ENCODE assay signal across 9 mouse cellular contexts in genomic region chr12:104936223-104936622, GRCm38 (mm10).
DNase-seq lines count a peak whose midpoint lies in the region; ATAC-seq and TF ChIP-seq lines count a peak whose summit lies in the region.
"Had no signal": no experiment of that assay in that cellular context is flagged by ENCODE, and none has a peak within 500 bp of the region (broad histone marks: within the 10 kb centered on the region; RNA-seq: fewer than 3 reads in every experiment).

No protein-coding gene starts in this region.

- H3K4me2 ChIP-seq in hindbrain, embryonic 14.5 days (replicated peaks): no peak overlapping the region
- H3K4me2 ChIP-seq: embryonic facial prominence, embryonic 12.5 days had no signal

- H3K36me3 ChIP-seq in hindbrain, embryonic 10.5 days: no peaks in the 10 kb centered on the region
- H3K36me3 ChIP-seq in hindbrain, embryonic 14.5 days (replicated peaks; ENCODE audit: control insufficient read depth, insufficient read depth): no peaks in the 10 kb centered on the region
- H3K36me3 ChIP-seq in ES-E14 (ENCODE audit: control insufficient read depth, insufficient read depth, low read length, poor library complexity, severe bottlenecking): no peaks in the 10 kb centered on the region

- peak; percentile 50 for DNase-seq in hindbrain, embryonic 10.5 days (ENCODE audit: low spot score)
- DNase-seq in hindbrain, embryonic 14.5 days (ENCODE audit: low spot score): no peak
- DNase-seq in 3T3-L1 (ENCODE audit: low read depth, low spot score) (peak; percentile 36), ES-E14 (ENCODE audit: low read depth, low spot score) (peak; percentile 74)
- DNase-seq in testis, postnatal 10 days (ENCODE audit: low spot score): peak; percentile 72
- no peak for DNase-seq in frontal cortex, postnatal 10 days (ENCODE audit: low spot score in 2 of 2)

- peaks cover 5% of the 10 kb centered on the region; the same call in 1 of the 2 replicates for H3K9me3 ChIP-seq in hindbrain, embryonic 10.5 days
- 0 out of 2 replicates have a peak, but pooled peaks cover 6% of the 10 kb centered on the region for H3K9me3 ChIP-seq in hindbrain, embryonic 14.5 days (ENCODE audit: control insufficient read depth, low read length)
- H3K9me3 ChIP-seq in ES-E14 (ENCODE audit: control insufficient read depth, insufficient read depth, low read depth, low read length): no peaks in the 10 kb centered on the region
- H3K9me3 ChIP-seq: embryonic facial prominence, embryonic 12.5 days had no signal

- in situ Hi-C loops in ES-E14 (cut with MboI; ENCODE audit: low sequenced_read_pairs in 2 of 2, unreplicated experiment in 2 of 2): loop anchor here (10.0 to 25.0 kb wide), 2 partner anchors 449 to 491 kb away; no protein-coding TSS in a partner anchor

- no peak for ATAC-seq in hindbrain, embryonic 14.5 days (ENCODE audit: low FRiP score)
- peak; percentile 28; the same call in 1 of the 2 replicates for ATAC-seq in granulocyte monocyte progenitor cell, adult 5-6 weeks (replicated peaks; ENCODE audit: poor library complexity, severe bottlenecking)
- no peak for ATAC-seq in erythroid progenitor cell, adult 5-6 weeks (replicated peaks; ENCODE audit: low FRiP score, poor library complexity, severe bottlenecking)

- 0 out of 2 replicates have a peak, but pooled peaks cover 5% of the 10 kb centered on the region for H3K27me3 ChIP-seq in hindbrain, embryonic 10.5 days (ENCODE audit: insufficient read depth, poor library complexity, severe bottlenecking)
- no peaks in the 10 kb centered on the region for H3K27me3 ChIP-seq in hindbrain, embryonic 14.5 days (ENCODE audit: control insufficient read depth, insufficient read depth, low read length)

- no peak overlapping the region for H3K4me3 ChIP-seq in hindbrain, embryonic 10.5 days
- no peak overlapping the region for H3K4me3 ChIP-seq in hindbrain, embryonic 14.5 days (replicated peaks; ENCODE audit: low read length)
- H3K4me3 ChIP-seq in ES-E14 (ENCODE audit: insufficient read depth in 1 of 2, low read depth in 1 of 2, low read length in 2 of 2, poor library complexity in 1 of 2, severe bottlenecking in 1 of 2): no peak overlapping the region
- H3K4me3 ChIP-seq: embryonic facial prominence, embryonic 12.5 days had no signal

- H3K4me1 ChIP-seq in hindbrain, embryonic 10.5 days (replicated peaks): peaks cover 12% of the 10 kb centered on the region
- no peaks in the 10 kb centered on the region for H3K4me1 ChIP-seq in hindbrain, embryonic 14.5 days (replicated peaks; ENCODE audit: control insufficient read depth, insufficient read depth, low read length)
- H3K4me1 ChIP-seq in ES-E14 (ENCODE audit: control insufficient read depth in 2 of 2, insufficient read depth in 2 of 2, low read length in 2 of 2, poor library complexity in 1 of 2): peaks cover 0 to 10% of the 10 kb centered on the region in 2 experiments; a peak in 1 of 4 replicates

- no peak overlapping the region for H3K27ac ChIP-seq in hindbrain, embryonic 10.5 days
- no peak overlapping the region for H3K27ac ChIP-seq in hindbrain, embryonic 14.5 days
- no peak overlapping the region for H3K27ac ChIP-seq in ES-E14 (ENCODE audit: insufficient read depth, low read depth, low read length, poor library complexity, severe bottlenecking)
- H3K27ac ChIP-seq: embryonic facial prominence, embryonic 12.5 days had no signal

- 74% methylated on average over 4 of the region's 4 CpGs for WGBS in hindbrain, embryonic 10.5 days
- WGBS in hindbrain, embryonic 14.5 days: 75% methylated on average over 4 of the region's 4 CpGs

- no peak overlapping the region for H3K9ac ChIP-seq in hindbrain, embryonic 14.5 days
- H3K9ac ChIP-seq in ES-E14 (ENCODE audit: insufficient read depth, low read depth, low read length, poor library complexity, severe bottlenecking): no peak overlapping the region
- H3K9ac ChIP-seq: embryonic facial prominence, embryonic 12.5 days had no signal

TF ChIP-seq in ES-E14, 5 proteins besides CTCF, POLR2A, EP300 and RAD21:
- TF ChIP-seq ZC3H11A (IDR thresholded peaks at IDR 0.05; ENCODE audit: borderline replicate concordance, low read depth, low read length) (peak; percentile 95), ZNF384 (IDR thresholded peaks at IDR 0.05; ENCODE audit: low read depth, low read length) (no peak), CHD2 (IDR thresholded peaks at IDR 0.05; ENCODE audit: low read depth, low read length) (no peak)

Comparison
In these comparisons a context has a peak if more than half of its experiments do, and no peak if none do; other contexts are left out.
1. DNase-seq: peak in hindbrain, embryonic 10.5 days (single experiment), 3T3-L1 (single experiment), ES-E14 (single experiment) and testis, postnatal 10 days (single experiment); none in hindbrain, embryonic 14.5 days (single experiment) and frontal cortex, postnatal 10 days (0 of 2).